Mouse (Mus musculus): Measurements from ENCODE around the gene Gm6793.

The Gm6793 gene

GRCm38 (mm10) chr8:111984511-111984910 lies 30.3 kb downstream of the Gm6793 start:
- DNase-seq (ENCODE audit: low read depth, low spot score): no peak

- no peak for DNase-seq (ENCODE audit: low read depth, low spot score)
Observed at GRCm38 (mm10) chr8:111982116-111982515, 32.7 kb downstream of the Gm6793 start.

GRCm38 (mm10) chr8:111978147-111978546 lies 36.7 kb downstream of the Gm6793 start:
- no peak for DNase-seq (ENCODE audit: low read depth, low spot score)

- no peak for DNase-seq (ENCODE audit: low read depth, low spot score)
Observed at GRCm38 (mm10) chr8:111976326-111976725, 38.5 kb downstream of the Gm6793 start.

- no peak for DNase-seq (ENCODE audit: low read depth, low spot score)
Observed at GRCm38 (mm10) chr8:111975706-111976105, 39.1 kb downstream of the Gm6793 start.

- no peak for DNase-seq (ENCODE audit: low read depth, low spot score)
Observed at GRCm38 (mm10) chr8:111974138-111974537, 40.7 kb downstream of the Gm6793 start.

- DNase-seq (ENCODE audit: low read depth, low spot score): no peak
Observed at GRCm38 (mm10) chr8:111968991-111969390, 45.8 kb downstream of the Gm6793 start.

DNA sequence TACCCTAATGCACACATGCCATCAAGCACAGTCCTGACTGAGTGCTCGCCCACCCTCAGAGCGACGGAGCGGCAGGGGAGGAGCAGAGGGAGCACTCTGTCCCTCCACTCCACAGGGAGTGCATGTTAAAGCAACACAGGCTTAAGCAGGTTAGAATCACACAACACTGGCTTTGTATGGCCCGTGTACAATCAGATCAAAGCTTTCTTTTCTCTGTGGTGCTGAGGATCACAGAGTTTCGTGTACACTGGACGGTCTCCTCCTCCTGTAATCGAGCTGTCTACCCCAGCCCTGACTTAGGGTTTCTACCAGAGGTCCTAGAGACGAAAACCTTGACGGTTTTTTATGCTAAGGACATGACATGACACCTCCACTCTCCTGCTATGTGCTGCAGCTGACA lies 46.3 kb downstream of the Gm6793 start:
- DNase-seq (ENCODE audit: low read depth, low spot score): no peak

- DNase-seq (ENCODE audit: low read depth, low spot score): no peak
Observed at GRCm38 (mm10) chr8:111967246-111967870, 47.5 kb downstream of the Gm6793 start.

- DNase-seq (ENCODE audit: low read depth, low spot score): no peak
Observed at GRCm38 (mm10) chr8:111964849-111965561, 49.8 kb downstream of the Gm6793 start.

DNA sequence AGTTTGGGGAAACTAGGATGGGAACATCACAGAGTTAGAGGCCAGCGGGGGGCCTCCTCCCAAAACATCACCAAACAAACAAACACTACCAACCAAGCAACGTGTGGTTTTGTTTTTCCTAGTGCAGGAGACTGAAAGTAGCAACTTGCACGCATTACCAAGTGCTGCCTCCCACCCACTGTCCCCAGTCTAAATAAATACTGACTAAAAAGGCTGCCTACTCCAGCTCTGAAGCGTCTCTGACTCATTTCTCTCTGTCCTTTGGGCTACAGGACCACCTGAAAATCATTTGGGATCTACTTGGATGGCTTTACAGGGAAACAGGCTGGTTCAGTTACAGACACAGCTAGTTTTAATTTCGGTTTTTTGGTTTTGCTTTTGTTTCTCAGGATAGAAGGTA lies 50.5 kb downstream of the Gm6793 start:
- DNase-seq (ENCODE audit: low read depth, low spot score): no peak

DNA sequence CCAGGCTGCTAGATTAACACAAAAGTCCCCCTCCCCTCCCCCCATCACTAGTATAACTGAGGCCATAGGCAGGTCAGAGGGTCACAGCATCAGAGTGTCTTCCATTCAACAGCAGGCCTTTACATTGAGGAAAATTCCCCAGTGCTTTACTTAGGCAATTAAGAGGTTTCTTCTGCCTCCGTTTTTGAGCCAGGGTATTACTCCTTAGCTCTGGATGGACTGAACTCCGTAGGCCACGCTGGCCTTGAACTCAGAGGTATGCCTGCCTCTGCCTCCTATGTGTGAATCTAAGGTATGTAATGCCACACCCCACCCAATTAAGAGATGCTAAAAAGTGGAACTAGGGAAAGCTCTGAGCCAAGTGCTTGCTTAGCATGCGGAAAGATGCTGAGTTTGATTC lies 51.3 kb downstream of the Gm6793 start:
- no peak for DNase-seq (ENCODE audit: low read depth, low spot score)
